Mouse (Mus musculus) frontal cortex, adult (tissue): ENCODE data around the gene Fam90a1a.
"Not testable (repeated sequence)": the region's sequence is repeated elsewhere in the genome, so short reads cannot be mapped to it uniquely, and the experiment has no call there.

Experiments used
- ATAC-seq: cut with Nextera tagmentation; 2 replicates; pipeline ENCODE4 v1.9.2; 2017; ENCODE audit warnings: mild to moderate bottlenecking, moderate library complexity, mixed read lengths; ENCODE audit not compliant: low TSS enrichment

Fam90a1a gene

GRCm38 (mm10) chr8:21958414-21958813 is at the start of gene Fam90a1a:
TSS of gene Fam90a1a (plus strand) at chr8:21958714.
- no peak for ATAC-seq

GRCm38 (mm10) chr8:21911931-21912330 is 46.6 kb upstream of the Fam90a1a start:
- no peak for ATAC-seq

- ATAC-seq, result no peak
Observed at GRCm38 (mm10) chr8:21912554-21912953, 46.0 kb upstream of the Fam90a1a start.

GRCm38 (mm10) chr8:21915625-21916024 is 42.9 kb upstream of the Fam90a1a start:
- ATAC-seq, result peak; percentile 57; the same call in 1 of the 2 replicates

GRCm38 (mm10) chr8:21930754-21931153 is 27.8 kb upstream of the Fam90a1a start:
- not testable (repeated sequence) for ATAC-seq

GRCm38 (mm10) chr8:21932610-21933009 is 25.9 kb upstream of the Fam90a1a start, which contains the start of gene Defb15:
TSS of gene Defb15 (minus strand) at chr8:21932710.
- no peak for ATAC-seq

GRCm38 (mm10) chr8:21938052-21938451 is 20.5 kb upstream of the Fam90a1a start, which contains the start of gene Defb35:
TSS of gene Defb35 (plus strand) at chr8:21938352.
- not testable (repeated sequence) for ATAC-seq

- no peak for ATAC-seq
Observed at GRCm38 (mm10) chr8:21946462-21946861, 12.1 kb upstream of the Fam90a1a start, which contains the start of gene Defb13. TSS of gene Defb13 (plus strand) at chr8:21946762.

- no peak for ATAC-seq
Observed at GRCm38 (mm10) chr8:21947311-21948017, 11.1 kb upstream of the Fam90a1a start.

GRCm38 (mm10) chr8:21955321-21955720 is 3.2 kb upstream of the Fam90a1a start:
- ATAC-seq, result peak; percentile 65

GRCm38 (mm10) chr8:21956336-21956735 is 2.2 kb upstream of the Fam90a1a start:
- no peak for ATAC-seq

GRCm38 (mm10) chr8:21966646-21967045 is 8.1 kb downstream of the Fam90a1a start:
- no peak for ATAC-seq

- ATAC-seq, result no peak
Observed at GRCm38 (mm10) chr8:21969475-21969874, 11.0 kb downstream of the Fam90a1a start, which contains the start of gene Ccdc70. TSS of gene Ccdc70 (plus strand) at chr8:21969775.

- ATAC-seq, result peak; percentile 66
Observed at GRCm38 (mm10) chr8:21978193-21978592, 19.7 kb downstream of the Fam90a1a start.

GRCm38 (mm10) chr8:21981664-21982337 is 23.3 kb downstream of the Fam90a1a start:
- ATAC-seq, result peak; percentile 99

- peak; percentile 99 for ATAC-seq
Observed at GRCm38 (mm10) chr8:21992184-21992583, 33.7 kb downstream of the Fam90a1a start.

- ATAC-seq, result no peak
Observed at GRCm38 (mm10) chr8:21995181-21995580, 36.7 kb downstream of the Fam90a1a start.

- ATAC-seq, result no peak
Observed at GRCm38 (mm10) chr8:22004750-22005522, 46.4 kb downstream of the Fam90a1a start.

- no peak for ATAC-seq
Observed at GRCm38 (mm10) chr8:22006423-22006822, 47.9 kb downstream of the Fam90a1a start.

GRCm38 (mm10) chr8:22009403-22009802 is 50.9 kb downstream of the Fam90a1a start:
- peak; percentile 62 for ATAC-seq

- ATAC-seq, result peak; percentile 47; the same call in 1 of the 2 replicates
Observed at GRCm38 (mm10) chr8:22013034-22013707, 54.7 kb downstream of the Fam90a1a start.
